Mouse (Mus musculus) forebrain, postnatal 0 days (tissue): ENCODE results near the gene Camk2d. TPM values are rescaled to one million over a fixed set of nuclear protein-coding genes. Genes with fewer than 3 reads are reported as not detected.

Experiments
- ATAC-seq: fragments of 200-750 bp; cut with Nextera tagmentation; 2 replicates; pipeline ENCODE4 v1.8.0; 2017; ENCODE audit warnings: mild to moderate bottlenecking, moderate library complexity
- DNase-seq: peaks from one replicate; pipeline ENCODE4 v3.0.0-alpha.2; 2015
- H3K27ac ChIP-seq: fragments of 300-500 bp; sonication (generic); 2 replicates; pipeline ENCODE4 v1.5.1; 2014; ENCODE audit warnings: low read depth, mild to moderate bottlenecking, antibody characterized with exemption, low read length, moderate library complexity, mixed read lengths
- H3K27me3 ChIP-seq: fragments of 300-500 bp; sonication (generic); 2 replicates; pipeline ENCODE4 v1.6.1; 2014; ENCODE audit warnings: mild to moderate bottlenecking, low read length, mixed read lengths; ENCODE audit not compliant: insufficient read depth
- H3K36me3 ChIP-seq: fragments of 300-500 bp; sonication (generic); 2 replicates; pipeline ENCODE4 v1.6.1; 2014; ENCODE audit warnings: mild to moderate bottlenecking, moderate library complexity; ENCODE audit not compliant: insufficient read depth
- H3K4me1 ChIP-seq: fragments of 300-500 bp; sonication (generic); 2 replicates; pipeline ENCODE4 v1.6.1; 2014; ENCODE audit warnings: antibody characterized with exemption; ENCODE audit not compliant: insufficient read depth
- H3K4me2 ChIP-seq: fragments of 300-500 bp; sonication (generic); 2 replicates; pipeline ENCODE4 v1.6.1; 2014; ENCODE audit warnings: low read depth, mild to moderate bottlenecking, moderate library complexity
- H3K4me3 ChIP-seq: fragments of 300-500 bp; sonication (generic); 2 replicates; pipeline ENCODE4 v1.5.1; 2014; ENCODE audit warnings: low read depth, low read length, mixed read lengths
- H3K9ac ChIP-seq: fragments of 300-500 bp; sonication (generic); 2 replicates; pipeline ENCODE4 v1.6.1; 2014; ENCODE audit warnings: mild to moderate bottlenecking
- H3K9me3 ChIP-seq: fragments of 300-500 bp; sonication (generic); 2 replicates; pipeline ENCODE4 v1.6.1; 2016; ENCODE audit warnings: low read length
- CTCF ChIP-seq: sonication (generic); IDR thresholded peaks from 2 replicates; pipeline ENCODE4 v1.5.1; 2016; ENCODE audit warnings: antibody characterized with exemption, control low read depth, low read depth
- WGBS: fragments of 180-500 bp; shearing (Covaris S2); extraction: QIAGEN DNeasy Blood & Tissue Kit; methylation state at CpG from one replicate; pipeline ENCODE4 v1.1.7; 2014; 5-methylcytosine and 5-hydroxymethylcytosine counted together
- polyA plus RNA-seq: library from polyadenylated mRNA; unstranded; fragments of >200 nt; fragmentation: Nextera tagmentation; extraction: Ambion mirVana; gene quantifications from 2 replicates; pipeline ENCODE4 v1.2.1, GENCODE M21; 2015
- total RNA-seq: library from RNA; depleted of rRNA; stranded (reverse); fragments of >200 nt; gene quantifications from 2 replicates; pipeline ENCODE4 v1.2.3, GENCODE M21; 2014

Gene Camk2d
- total and polyA plus RNA-seq, 2 experiments from 2014 or later, result 52.8 to 97.7 TPM

DNA sequence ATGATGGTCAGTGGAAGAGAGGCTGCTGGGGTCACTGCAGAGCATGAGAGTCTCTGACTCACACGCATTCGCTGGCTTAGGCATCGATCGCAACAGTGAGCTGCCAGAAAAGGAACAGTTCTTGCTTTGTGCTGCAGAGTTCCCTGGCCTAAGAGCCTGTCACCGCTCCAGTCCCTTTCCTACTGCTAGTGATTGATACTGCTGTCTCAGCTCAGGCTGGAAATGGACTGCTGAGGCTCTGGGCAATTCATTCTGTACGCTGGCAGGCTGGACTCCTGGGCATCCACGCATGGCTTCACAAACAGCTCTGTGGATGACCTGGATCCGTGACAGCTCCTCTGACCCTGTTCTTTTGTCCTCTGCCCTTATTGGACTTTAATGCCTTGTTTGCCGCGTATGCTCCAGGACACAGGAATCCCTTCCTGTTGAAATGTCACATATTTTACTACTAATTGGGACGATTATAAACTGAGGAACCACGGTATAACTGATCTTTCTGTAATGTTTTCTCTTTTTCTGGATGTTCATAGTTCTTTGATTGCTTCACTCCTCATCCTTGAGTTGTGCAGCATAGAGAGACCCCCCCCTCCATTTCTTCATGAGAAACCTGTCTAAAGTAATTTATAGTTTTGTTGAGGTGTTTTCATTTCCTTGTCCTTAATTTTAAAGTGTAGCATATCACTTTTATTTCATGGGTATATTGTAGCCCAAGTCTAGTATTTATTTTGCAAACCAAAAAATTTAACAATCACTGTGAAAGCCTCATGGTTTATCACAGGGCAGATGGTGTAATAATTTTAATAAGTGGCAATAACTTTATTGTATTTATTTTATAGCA is 99.6 kb downstream of the Camk2d start:
- no peak for TF ChIP-seq CTCF
- Histone ChIP-seq H3K9me3 (no peaks in the 10 kb centered on the region), H3K4me3 (no peak overlapping the region), H3K36me3 (no peaks in the 10 kb centered on the region), H3K27ac (peak overlapping the region; percentile 50; the same call in 1 of the 2 replicates), H3K4me2 (0 out of 2 replicates have a peak overlapping the region, but pooled peaks have one; percentile 5), H3K4me1 (no peaks in the 10 kb centered on the region), H3K27me3 (no peaks in the 10 kb centered on the region), H3K9ac (no peak overlapping the region)
- 16% methylated on average over 12 of the region's 12 CpGs for WGBS
- ATAC-seq (peak; percentile 94), DNase-seq (peak; percentile 70)

DNA sequence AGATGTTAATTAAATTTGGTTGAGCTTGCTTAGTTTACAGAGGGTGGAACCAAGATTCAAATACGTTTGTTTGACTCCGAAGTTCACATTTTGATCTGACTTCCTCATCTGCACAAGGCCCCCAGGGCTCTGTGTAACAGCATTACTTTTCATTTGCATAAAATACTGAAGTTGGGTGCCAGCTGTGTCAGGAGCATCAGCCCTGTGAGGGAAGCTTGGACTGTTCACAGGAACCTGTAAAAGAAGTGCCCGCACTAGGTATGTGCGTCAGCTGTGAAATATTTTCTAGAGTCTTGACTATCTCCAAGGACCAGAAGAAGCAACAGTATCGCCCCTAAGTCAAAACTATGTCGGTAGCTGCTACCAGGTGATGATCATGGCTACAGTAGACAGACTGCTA is 100.5 kb downstream of the Camk2d start:
- no peaks in the 10 kb centered on the region for H3K27me3 ChIP-seq
- WGBS, result 90% methylated on average over 6 of the region's 6 CpGs
- TF ChIP-seq CTCF, result no peak

DNA sequence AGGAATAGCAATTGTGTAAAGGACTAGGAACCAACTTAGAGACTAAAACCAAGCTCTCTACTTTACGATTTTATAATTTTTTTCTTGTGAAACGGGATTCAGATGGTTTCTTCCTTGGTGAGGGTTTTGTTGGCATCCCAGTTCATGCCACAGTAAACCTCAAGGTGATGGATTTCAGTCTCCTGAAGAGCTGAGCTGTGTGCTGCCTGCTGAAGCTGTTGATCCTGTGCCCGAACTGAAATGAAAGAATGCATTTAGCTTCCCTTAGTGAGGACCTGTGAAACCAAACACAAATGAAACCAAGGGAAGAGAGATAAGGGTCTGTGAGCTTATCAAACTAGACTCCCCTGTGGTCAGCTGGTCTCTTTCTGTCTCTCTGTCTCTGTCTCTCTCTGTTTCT is 103.6 kb downstream of the Camk2d start:
- ATAC-seq, result no peak
- Histone ChIP-seq H3K4me3 (no peak overlapping the region), H3K9ac (no peak overlapping the region), H3K27me3 (no peaks in the 10 kb centered on the region), H3K4me2 (no peak overlapping the region), H3K27ac (no peak overlapping the region), H3K9me3 (no peaks in the 10 kb centered on the region), H3K4me1 (no peaks in the 10 kb centered on the region), H3K36me3 (no peaks in the 10 kb centered on the region)
- no peak for DNase-seq
- no peak for TF ChIP-seq CTCF
- WGBS, result 83% methylated on average over 3 of the region's 3 CpGs

More for the DNA sequence above, 100.5 kb downstream of the Camk2d start:
- H3K27ac ChIP-seq, result no peak overlapping the region
- DNase-seq (no peak), ATAC-seq (no peak)
- no peaks in the 10 kb centered on the region for H3K9me3 ChIP-seq
- no peak overlapping the region for H3K4me2 ChIP-seq
- no peak overlapping the region for H3K9ac ChIP-seq
- H3K4me1 ChIP-seq, result no peaks in the 10 kb centered on the region
- no peaks in the 10 kb centered on the region for H3K36me3 ChIP-seq
- H3K4me3 ChIP-seq, result no peak overlapping the region

DNA sequence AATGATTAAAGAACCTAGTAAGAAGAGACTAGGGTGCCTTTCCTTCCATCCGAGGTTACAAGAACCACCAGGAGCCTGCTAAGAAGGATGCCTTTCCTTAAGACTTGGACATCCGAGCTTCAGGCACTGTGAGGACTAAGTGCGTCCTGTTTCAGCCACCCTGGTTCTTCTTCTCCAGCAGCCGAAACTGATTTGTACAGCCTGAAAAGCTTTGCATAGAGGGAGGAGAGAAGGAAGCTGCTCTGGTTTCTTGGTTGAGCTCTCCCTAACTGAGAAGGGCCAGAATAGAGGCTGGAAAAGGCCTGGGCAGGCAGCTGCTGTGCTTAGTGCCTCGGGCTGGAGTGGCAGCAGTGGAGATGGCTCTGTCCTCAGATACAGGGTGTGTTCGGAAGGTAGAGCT is 105.0 kb downstream of the Camk2d start:
- Histone ChIP-seq H3K9me3 (no peaks in the 10 kb centered on the region), H3K9ac (no peak overlapping the region), H3K4me1 (no peaks in the 10 kb centered on the region), H3K36me3 (no peaks in the 10 kb centered on the region), H3K4me2 (no peak overlapping the region), H3K27ac (no peak overlapping the region), H3K27me3 (no peaks in the 10 kb centered on the region), H3K4me3 (no peak overlapping the region)
- ATAC-seq (no peak), DNase-seq (no peak)
- 88% methylated on average over 6 of the region's 6 CpGs for WGBS
- no peak for TF ChIP-seq CTCF

DNA sequence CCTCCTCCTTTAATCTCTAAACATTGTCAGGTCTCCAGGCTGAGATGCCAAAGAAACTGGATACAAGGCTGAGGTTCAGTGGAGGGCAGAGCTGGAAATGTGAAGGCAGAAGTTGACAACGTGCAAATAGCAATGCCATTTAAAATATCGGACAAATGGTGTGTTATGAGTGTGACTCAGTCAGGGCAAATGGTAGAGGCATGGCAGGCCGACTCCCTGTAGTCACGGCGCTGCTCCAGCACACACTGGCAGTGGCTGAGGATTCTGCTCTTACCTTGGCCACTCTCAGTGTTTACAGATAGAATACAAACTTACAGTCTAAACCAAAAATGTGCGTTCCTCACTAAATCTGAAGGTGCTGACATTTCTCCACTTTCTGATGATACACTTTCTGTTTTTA is 105.5 kb downstream of the Camk2d start:
- no peak for ATAC-seq
- no peaks in the 10 kb centered on the region for H3K36me3 ChIP-seq
- WGBS, result 89% methylated on average over 6 of the region's 6 CpGs
- no peak overlapping the region for H3K4me2 ChIP-seq
- H3K4me1 ChIP-seq, result no peaks in the 10 kb centered on the region
- H3K27me3 ChIP-seq, result no peaks in the 10 kb centered on the region
- H3K4me3 ChIP-seq, result no peak overlapping the region
- H3K27ac ChIP-seq, result no peak overlapping the region
- no peak for TF ChIP-seq CTCF
- no peaks in the 10 kb centered on the region for H3K9me3 ChIP-seq
- no peak overlapping the region for H3K9ac ChIP-seq
- DNase-seq, result no peak

DNA sequence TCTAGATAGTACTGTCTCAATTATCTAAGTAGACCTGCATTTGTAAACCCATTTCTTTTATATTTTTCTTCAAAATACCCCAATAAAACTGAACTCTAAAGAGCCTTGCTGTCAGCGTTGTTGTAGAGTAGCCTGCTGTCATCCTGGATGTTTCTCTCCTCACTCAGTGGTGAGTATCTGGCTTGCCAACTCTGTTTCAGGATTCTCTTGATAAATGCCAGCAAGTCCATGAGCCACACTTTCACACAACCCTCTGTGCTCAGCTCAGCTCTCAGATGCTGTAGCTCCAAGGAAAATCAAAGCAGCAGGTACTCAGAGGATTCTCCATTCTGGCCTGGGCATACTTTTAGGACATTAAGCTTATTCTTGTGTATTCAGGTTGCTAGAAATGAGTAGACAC is 109.4 kb downstream of the Camk2d start:
- no peaks in the 10 kb centered on the region for H3K36me3 ChIP-seq
- H3K27me3 ChIP-seq, result no peaks in the 10 kb centered on the region
- H3K4me2 ChIP-seq, result no peak overlapping the region
- H3K9me3 ChIP-seq, result no peaks in the 10 kb centered on the region
- no peak overlapping the region for H3K9ac ChIP-seq
- DNase-seq, result no peak
- ATAC-seq, result no peak
- no peaks in the 10 kb centered on the region for H3K4me1 ChIP-seq
- WGBS, result 87% methylated on average over 1 of the region's 1 CpGs
- no peak for TF ChIP-seq CTCF
- no peak overlapping the region for H3K27ac ChIP-seq
- H3K4me3 ChIP-seq, result no peak overlapping the region

DNA sequence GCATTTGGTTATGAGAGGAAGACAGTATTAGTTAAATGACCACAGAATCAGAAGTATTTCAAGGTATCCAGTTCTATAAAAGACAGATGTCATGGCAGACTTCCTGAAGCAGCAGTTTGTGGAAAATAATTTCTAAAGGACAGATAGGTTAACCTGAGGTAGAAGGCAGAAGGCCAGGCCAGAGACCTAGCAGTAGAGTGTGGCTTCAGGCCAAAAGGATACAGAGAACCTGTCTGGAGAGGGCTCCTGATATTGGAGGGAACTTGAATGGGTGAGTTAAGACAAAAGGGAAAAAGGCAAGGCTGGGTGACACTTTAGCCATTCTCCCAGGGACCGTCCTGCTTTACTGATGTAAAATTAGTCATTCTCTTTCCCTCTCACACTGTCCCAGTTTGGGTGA is 118.2 kb downstream of the Camk2d start:
- 82% methylated on average over 1 of the region's 1 CpGs for WGBS
- no peak for ATAC-seq

More for the DNA sequence above, 118.2 kb downstream of the Camk2d start:
- no peaks in the 10 kb centered on the region for H3K4me1 ChIP-seq
- no peak overlapping the region for H3K27ac ChIP-seq
- no peaks in the 10 kb centered on the region for H3K27me3 ChIP-seq
- H3K36me3 ChIP-seq, result no peaks in the 10 kb centered on the region
- H3K9me3 ChIP-seq, result no peaks in the 10 kb centered on the region
- no peak for DNase-seq
- no peak for TF ChIP-seq CTCF
- H3K4me2 ChIP-seq, result no peak overlapping the region
- H3K9ac ChIP-seq, result no peak overlapping the region
- H3K4me3 ChIP-seq, result no peak overlapping the region
